Comparison of ENCODE assay signal across 25 mouse cellular contexts in the genomic region with DNA sequence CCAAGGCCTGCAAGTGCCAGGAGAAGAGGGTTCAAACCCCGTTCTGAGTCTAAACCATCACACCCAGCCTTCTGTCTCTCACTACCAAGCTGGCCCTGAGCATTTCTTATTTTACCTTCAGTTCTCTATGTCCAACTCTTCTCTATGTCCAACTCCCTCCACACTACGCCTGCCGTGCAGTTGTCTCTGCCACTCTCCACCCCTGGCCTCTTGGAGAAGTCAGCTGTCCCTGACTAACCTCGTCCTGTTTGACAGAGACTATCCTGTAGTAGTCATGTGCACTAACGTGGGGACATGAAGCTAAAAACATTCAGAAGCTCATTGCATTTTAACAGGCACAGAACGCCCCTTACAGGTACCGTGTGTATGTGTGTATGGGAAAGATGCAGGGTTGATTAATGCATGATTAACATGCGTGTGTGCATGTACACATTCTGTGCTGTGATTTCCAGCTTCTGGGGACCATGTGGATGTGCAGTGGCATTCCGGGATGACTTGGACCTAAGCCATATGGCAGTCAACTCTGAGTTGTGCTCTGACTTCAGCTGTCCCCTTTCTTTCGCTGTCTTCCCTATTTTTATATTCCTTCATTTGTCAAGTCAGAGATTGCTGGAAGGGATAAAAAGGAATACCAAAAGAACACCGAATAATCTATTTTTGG. TPM values are rescaled to one million over a fixed set of nuclear protein-coding genes. Genes with fewer than 3 reads are reported as not detected.
DNase-seq lines count a peak whose midpoint lies in the region; ATAC-seq and TF ChIP-seq lines count a peak whose summit lies in the region.
"Had no signal": no experiment of that assay in that cellular context is flagged by ENCODE, and none has a peak within 500 bp of the region (broad histone marks: within the 10 kb centered on the region; RNA-seq: fewer than 3 reads in every experiment).

No protein-coding gene starts in this region.

- H3K36me3 ChIP-seq in lung, embryonic 16.5 days (ENCODE audit: control insufficient read depth, insufficient read depth, low read length): peaks cover 4% of the 10 kb centered on the region; the same call in 1 of the 2 replicates
- no peaks in the 10 kb centered on the region for H3K36me3 ChIP-seq in hindbrain, embryonic 12.5 days
- no peaks in the 10 kb centered on the region for H3K36me3 ChIP-seq in intestine, postnatal 0 days (ENCODE audit: control insufficient read depth, insufficient read depth)
- H3K36me3 ChIP-seq: hindbrain, embryonic 10.5 days; liver, embryonic 15.5 days; midbrain, embryonic 12.5 days had no signal

- no peak overlapping the region for H3K4me3 ChIP-seq in lung, embryonic 16.5 days (ENCODE audit: low read length)
- H3K4me3 ChIP-seq in lung, adult 2 months (replicated peaks; ENCODE audit: extremely low read depth, low read depth, low read length): no peak overlapping the region
- H3K4me3 ChIP-seq in hindbrain, embryonic 12.5 days: no peak overlapping the region
- no peak overlapping the region for H3K4me3 ChIP-seq in intestine, postnatal 0 days (ENCODE audit: low read depth, low read length)
- H3K4me3 ChIP-seq: heart, embryonic 10.5 days; hindbrain, embryonic 10.5 days; layer of hippocampus, adult 2 months; liver, embryonic 15.5 days; midbrain, embryonic 12.5 days had no signal

- no peak overlapping the region for H3K4me2 ChIP-seq in lung, embryonic 16.5 days (ENCODE audit: low read depth, low read length)
- H3K4me2 ChIP-seq in hindbrain, embryonic 12.5 days (replicated peaks): no peak overlapping the region
- no peak overlapping the region for H3K4me2 ChIP-seq in intestine, postnatal 0 days (replicated peaks; ENCODE audit: low read depth)
- H3K4me2 ChIP-seq: liver, embryonic 15.5 days; midbrain, embryonic 12.5 days had no signal

- no peak for TF ChIP-seq CTCF in lung, adult 2 months (IDR thresholded peaks at IDR 0.05; ENCODE audit: insufficient read depth, low read length)
- no peak for TF ChIP-seq CTCF in intestine, postnatal 0 days (IDR thresholded peaks at IDR 0.05; ENCODE audit: low read depth)

- WGBS in lung, embryonic 16.5 days: 72% methylated on average over 11 of the region's 11 CpGs
- WGBS in lung, adult 2 months: 81% methylated on average over 11 of the region's 11 CpGs
- 90% methylated on average over 11 of the region's 11 CpGs for WGBS in hindbrain, embryonic 12.5 days
- 89% methylated on average over 11 of the region's 11 CpGs for WGBS in intestine, postnatal 0 days

- 0 out of 2 replicates have a peak, but pooled peaks cover 3% of the 10 kb centered on the region for H3K4me1 ChIP-seq in lung, embryonic 16.5 days (replicated peaks; ENCODE audit: control insufficient read depth, insufficient read depth, low read length)
- no peaks in the 10 kb centered on the region for H3K4me1 ChIP-seq in lung, adult 2 months (ENCODE audit: control insufficient read depth, insufficient read depth, low read length)
- H3K4me1 ChIP-seq in hindbrain, embryonic 12.5 days: no peaks in the 10 kb centered on the region
- 0 out of 2 replicates have a peak, but pooled peaks cover 5% of the 10 kb centered on the region for H3K4me1 ChIP-seq in intestine, postnatal 0 days (replicated peaks; ENCODE audit: control insufficient read depth, insufficient read depth, low read length)
- H3K4me1 ChIP-seq: heart, embryonic 10.5 days; liver, embryonic 15.5 days had no signal

- H3K9ac ChIP-seq in lung, embryonic 16.5 days (ENCODE audit: low read length): no peak overlapping the region
- H3K9ac ChIP-seq in hindbrain, embryonic 12.5 days: no peak overlapping the region
- no peak overlapping the region for H3K9ac ChIP-seq in intestine, postnatal 0 days (ENCODE audit: low read depth, low read length)
- H3K9ac ChIP-seq: liver, embryonic 15.5 days; midbrain, embryonic 12.5 days had no signal

- ATAC-seq in frontal cortex, adult (ENCODE audit: low TSS enrichment): peak; percentile 52
- 0 out of 2 replicates have a peak, but pooled peaks have one; percentile 21 for ATAC-seq in lung, embryonic 16.5 days (ENCODE audit: low read depth)
- no peak for ATAC-seq in hindbrain, embryonic 12.5 days (ENCODE audit: low FRiP score)
- ATAC-seq in intestine, postnatal 0 days: no peak
- ATAC-seq: activated CD4-positive, CD25-positive, alpha-beta regulatory T cell, adult 4 months; hindbrain, postnatal 0 days had no signal

- H3K9me3 ChIP-seq in lung, embryonic 16.5 days (ENCODE audit: control insufficient read depth, low read length): peaks cover 3% of the 10 kb centered on the region; the same call in 1 of the 2 replicates
- no peaks in the 10 kb centered on the region for H3K9me3 ChIP-seq in hindbrain, embryonic 12.5 days (replicated peaks)
- H3K9me3 ChIP-seq in intestine, postnatal 0 days (ENCODE audit: control insufficient read depth): no peaks in the 10 kb centered on the region
- H3K9me3 ChIP-seq: heart, embryonic 10.5 days; midbrain, embryonic 12.5 days had no signal

- no peaks in the 10 kb centered on the region for H3K27me3 ChIP-seq in lung, embryonic 16.5 days (ENCODE audit: control insufficient read depth, insufficient read depth, low read depth, low read length)
- no peaks in the 10 kb centered on the region for H3K27me3 ChIP-seq in hindbrain, embryonic 12.5 days
- no peaks in the 10 kb centered on the region for H3K27me3 ChIP-seq in intestine, postnatal 0 days (replicated peaks; ENCODE audit: control insufficient read depth, insufficient read depth, low read length)
- H3K27me3 ChIP-seq: liver, embryonic 15.5 days; midbrain, embryonic 12.5 days had no signal

- TF ChIP-seq POLR2A in lung, adult 2 months (IDR thresholded peaks at IDR 0.05; ENCODE audit: borderline replicate concordance, extremely low read depth, low read depth, low read length): no peak

- no peak overlapping the region for H3K27ac ChIP-seq in lung, embryonic 16.5 days (ENCODE audit: low read length)
- no peak overlapping the region for H3K27ac ChIP-seq in hindbrain, embryonic 12.5 days
- H3K27ac ChIP-seq in intestine, postnatal 0 days (ENCODE audit: low read depth, low read length): no peak overlapping the region
- H3K27ac ChIP-seq: heart, embryonic 10.5 days; hindbrain, embryonic 10.5 days; hindbrain, postnatal 0 days; layer of hippocampus, adult 2 months; liver, embryonic 15.5 days; midbrain, embryonic 12.5 days had no signal

- no peak for DNase-seq in frontal cortex, postnatal 10 days (ENCODE audit: low spot score in 2 of 2)
- DNase-seq in lung, adult 2 months: no peak
- peak; percentile 36 for DNase-seq in gastrocnemius, postnatal 25 days
- DNase-seq: adrenal gland, adult 8-10 months; cerebellum, adult 8-10 months; kidney, postnatal 25 days; layer of hippocampus, postnatal 36 days; liver; lung, postnatal 14 days; thymus, adult 18-20 months; thymus, postnatal 4 days had no signal

RNA-seq across cellular contexts. Expression of a gene that starts 16.3 kb away (rescaled TPM):
- polyA plus RNA-seq in lung, embryonic 16.5 days (2015; fragmentation: Nextera tagmentation; extraction: Ambion mirVana): 18.2 and 23.7 TPM in 2 replicates
- polyA plus RNA-seq in lung, adult 2 months (2012; rRNA removed): 2.0 and 2.2 TPM in 2 replicates
- 1 to 10 TPM; 3.3 to 3.8 TPM for total RNA-seq in gastrocnemius, postnatal 25 days (2021)
- polyA plus RNA-seq in hindbrain, embryonic 12.5 days (2016; fragmentation: Nextera tagmentation; extraction: Ambion mirVana): 11.2 and 13.4 TPM in 2 replicates
- 3.2 and 3.5 TPM in 2 replicates for polyA plus RNA-seq in intestine, postnatal 0 days (2015; fragmentation: Nextera tagmentation; extraction: Ambion mirVana)
- total RNA-seq: megakaryocyte, adult 5-6 weeks; MEL; neutrophil, adult 5-6 weeks had no signal

Comparison
In these comparisons a context has a peak if more than half of its experiments do, and no peak if none do; other contexts are left out.
1. ATAC-seq: peak in frontal cortex, adult (single experiment) and lung, embryonic 16.5 days (single experiment); none in hindbrain, embryonic 12.5 days (single experiment) and intestine, postnatal 0 days (single experiment).